Mouse (Mus musculus) liver, embryonic 11.5 days (tissue): ENCODE data around the gene Fsd1. TPM values are rescaled to one million over a fixed set of nuclear protein-coding genes. Genes with fewer than 3 reads are reported as not detected.
A peak's percentile ranks its signal among the peaks of the same experiment; 100 is the strongest.

Experiments used
- ATAC-seq: fragments of 200-750 bp; cut with Nextera tagmentation; replicated peaks from 2 replicates; pipeline ENCODE4 v1.8.0; 2017; ENCODE audit warnings: moderate number of reproducible peaks, mild to moderate bottlenecking, moderate TSS enrichment, moderate library complexity; ENCODE audit not compliant: low FRiP score
- DNase-seq: peaks from one replicate; pipeline ENCODE4 v3.0.0-alpha.2; 2017; ENCODE audit warnings: low spot score
- H3K27ac ChIP-seq: fragments of 300-500 bp; sonication (generic); 2 replicates; pipeline ENCODE4 v1.5.1; 2014; ENCODE audit warnings: mild to moderate bottlenecking, low read depth, low read length, control low read depth
- H3K27me3 ChIP-seq: fragments of 300-500 bp; sonication (generic); replicated peaks from 2 replicates; pipeline ENCODE4 v1.6.1; 2014; ENCODE audit warnings: low read length, mixed read lengths; ENCODE audit not compliant: control insufficient read depth, insufficient read depth
- H3K36me3 ChIP-seq: fragments of 300-500 bp; sonication (generic); 2 replicates; pipeline ENCODE4 v1.6.1; 2014; ENCODE audit warnings: mild to moderate bottlenecking, low read length, moderate library complexity, mixed read lengths; ENCODE audit not compliant: control insufficient read depth, insufficient read depth
- H3K4me1 ChIP-seq: fragments of 300-500 bp; sonication (generic); replicated peaks from 2 replicates; pipeline ENCODE4 v1.6.1; 2014; ENCODE audit warnings: low read length, mixed read lengths; ENCODE audit not compliant: control insufficient read depth, insufficient read depth
- H3K4me2 ChIP-seq: fragments of 300-500 bp; sonication (generic); 2 replicates; pipeline ENCODE4 v1.6.1; 2014; ENCODE audit warnings: mild to moderate bottlenecking, control low read depth, moderate library complexity
- H3K4me3 ChIP-seq: fragments of 300-500 bp; sonication (generic); 2 replicates; pipeline ENCODE4 v1.5.1; 2014; ENCODE audit warnings: low read depth, low read length, control low read depth
- H3K9ac ChIP-seq: fragments of 300-500 bp; sonication (generic); 2 replicates; pipeline ENCODE4 v1.6.1; 2014; ENCODE audit warnings: low read depth, low read length, control low read depth
- H3K9me3 ChIP-seq: fragments of 300-500 bp; sonication (generic); 2 replicates; pipeline ENCODE4 v1.6.1; 2016; ENCODE audit warnings: low read length, inconsistent platforms, mixed read lengths; ENCODE audit not compliant: control insufficient read depth
- WGBS: fragments of 180-500 bp; shearing (Covaris S2); extraction: QIAGEN DNeasy Blood & Tissue Kit; methylation state at CpG from one replicate; pipeline ENCODE4 v1.1.7; 2014; 5-methylcytosine and 5-hydroxymethylcytosine counted together
- polyA plus RNA-seq: library from polyadenylated mRNA; unstranded; fragments of >200 nt; fragmentation: Nextera tagmentation; extraction: Ambion mirVana; gene quantifications from 2 replicates; pipeline ENCODE4 v1.2.1, GENCODE M21; 2014

Gene Fsd1
- polyA plus RNA-seq, 1 experiment from 2014 or later = 6.4 TPM

- ATAC-seq (peak; percentile 26; the same call in 1 of the 2 replicates), DNase-seq (no peak)
- 74% methylated on average over 20 of the region's 20 CpGs for WGBS
These were observed 32.2 kb downstream of the Fsd1 start for GRCm38 (mm10) chr17:56018347-56019131.

GRCm38 (mm10) chr17:56020400-56021084 lies 34.2 kb downstream of the Fsd1 start:
- H3K27me3 ChIP-seq = no peaks in the 10 kb centered on the region
- DNase-seq (no peak), ATAC-seq (no peak)
- H3K4me3 ChIP-seq = no peak overlapping the region
- peaks cover 18% of the 10 kb centered on the region; the same call in 1 of the 2 replicates for H3K4me1 ChIP-seq
- H3K9me3 ChIP-seq = no peaks in the 10 kb centered on the region
- H3K4me2 ChIP-seq = no peak overlapping the region
- no peak overlapping the region for H3K27ac ChIP-seq
- WGBS = 86% methylated on average over 6 of the region's 6 CpGs
- H3K9ac ChIP-seq = no peak overlapping the region
- peaks cover 30% of the 10 kb centered on the region for H3K36me3 ChIP-seq

More at GRCm38 (mm10) chr17:56018347-56019131, 32.2 kb downstream of the Fsd1 start:
- Histone ChIP-seq H3K4me3 (no peak overlapping the region), H3K27ac (no peak overlapping the region), H3K4me2 (no peak overlapping the region), H3K9me3 (no peaks in the 10 kb centered on the region), H3K9ac (no peak overlapping the region), H3K36me3 (peaks cover 38% of the 10 kb centered on the region), H3K4me1 (peaks cover 9% of the 10 kb centered on the region; the same call in 1 of the 2 replicates), H3K27me3 (no peaks in the 10 kb centered on the region)

GRCm38 (mm10) chr17:56021161-56021910 lies 35.0 kb downstream of the Fsd1 start:
- H3K4me2 ChIP-seq = no peak overlapping the region
- H3K9me3 ChIP-seq = no peaks in the 10 kb centered on the region
- H3K27me3 ChIP-seq = no peaks in the 10 kb centered on the region
- DNase-seq (no peak), ATAC-seq (no peak)
- no peak overlapping the region for H3K27ac ChIP-seq
- no peak overlapping the region for H3K4me3 ChIP-seq
- no peak overlapping the region for H3K9ac ChIP-seq
- 85% methylated on average over 4 of the region's 4 CpGs for WGBS
- H3K36me3 ChIP-seq = peaks cover 22% of the 10 kb centered on the region
- H3K4me1 ChIP-seq = peaks cover 18% of the 10 kb centered on the region; the same call in 1 of the 2 replicates

- Histone ChIP-seq H3K9ac (no peak overlapping the region), H3K4me2 (no peak overlapping the region), H3K4me1 (peaks cover 22% of the 10 kb centered on the region; the same call in 1 of the 2 replicates), H3K9me3 (no peaks in the 10 kb centered on the region), H3K27me3 (no peaks in the 10 kb centered on the region), H3K36me3 (peaks cover 15% of the 10 kb centered on the region), H3K27ac (no peak overlapping the region), H3K4me3 (no peak overlapping the region)
- WGBS = 84% methylated on average over 2 of the region's 2 CpGs
- ATAC-seq (no peak), DNase-seq (no peak)
These were observed 36.1 kb downstream of the Fsd1 start for GRCm38 (mm10) chr17:56022131-56022988.

GRCm38 (mm10) chr17:56022989-56023290 lies 36.6 kb downstream of the Fsd1 start:
- Histone ChIP-seq H3K9me3 (no peaks in the 10 kb centered on the region), H3K4me3 (no peak overlapping the region), H3K27me3 (no peaks in the 10 kb centered on the region), H3K27ac (no peak overlapping the region), H3K4me1 (peaks cover 22% of the 10 kb centered on the region; the same call in 1 of the 2 replicates), H3K4me2 (no peak overlapping the region), H3K36me3 (peaks cover 11% of the 10 kb centered on the region), H3K9ac (no peak overlapping the region)
- no peak for ATAC-seq
- DNase-seq = no peak
- WGBS = 87% methylated on average over 4 of the region's 4 CpGs

- ATAC-seq (0 out of 2 replicates have a peak, but pooled peaks have one; percentile 10), DNase-seq (no peak)
- H3K4me1 ChIP-seq = peaks cover 22% of the 10 kb centered on the region; the same call in 1 of the 2 replicates
- no peaks in the 10 kb centered on the region for H3K27me3 ChIP-seq
- no peak overlapping the region for H3K27ac ChIP-seq
- H3K4me3 ChIP-seq = no peak overlapping the region
- 48% methylated on average over 5 of the region's 5 CpGs for WGBS
- no peak overlapping the region for H3K4me2 ChIP-seq
- peaks cover 15% of the 10 kb centered on the region for H3K36me3 ChIP-seq
- no peaks in the 10 kb centered on the region for H3K9me3 ChIP-seq
- no peak overlapping the region for H3K9ac ChIP-seq
These were observed 37.1 kb downstream of the Fsd1 start for GRCm38 (mm10) chr17:56023386-56023785.

- DNase-seq = no peak
- H3K9ac ChIP-seq = no peak overlapping the region
- no peak overlapping the region for H3K4me2 ChIP-seq
- H3K36me3 ChIP-seq = peaks cover 12% of the 10 kb centered on the region
- H3K4me1 ChIP-seq = peaks cover 22% of the 10 kb centered on the region; the same call in 1 of the 2 replicates
- H3K4me3 ChIP-seq = no peak overlapping the region
- H3K27ac ChIP-seq = no peak overlapping the region
- ATAC-seq = no peak
- no peaks in the 10 kb centered on the region for H3K9me3 ChIP-seq
- no peaks in the 10 kb centered on the region for H3K27me3 ChIP-seq
- WGBS = 68% methylated on average over 2 of the region's 2 CpGs
These were observed 38.2 kb downstream of the Fsd1 start for GRCm38 (mm10) chr17:56024476-56024875.

- peaks cover 15% of the 10 kb centered on the region for H3K36me3 ChIP-seq
- no peak overlapping the region for H3K9ac ChIP-seq
- H3K27me3 ChIP-seq = no peaks in the 10 kb centered on the region
- H3K27ac ChIP-seq = no peak overlapping the region
- peaks cover 22% of the 10 kb centered on the region; the same call in 1 of the 2 replicates for H3K4me1 ChIP-seq
- H3K4me2 ChIP-seq = no peak overlapping the region
- no peak for ATAC-seq
- H3K4me3 ChIP-seq = no peak overlapping the region
- DNase-seq = no peak
- H3K9me3 ChIP-seq = no peaks in the 10 kb centered on the region
- 71% methylated on average over 5 of the region's 5 CpGs for WGBS
These were observed 38.6 kb downstream of the Fsd1 start for GRCm38 (mm10) chr17:56024931-56025330.
